Mouse (Mus musculus) CH12.LX (cell line): ENCODE measurements around the gene Stx1a.
"Not testable (repeated sequence)": the region's sequence is repeated elsewhere in the genome, so short reads cannot be mapped to it uniquely, and the experiment has no call there.

Experiments used
- CTCF ChIP-seq, 2 experiments: IDR thresholded peaks in 1 of 2; conservative IDR thresholded peaks in 1 of 2; 2 replicates each; pipeline ENCODE4 v1.5.1; 2011 to 2012; ENCODE audit warnings: low read depth in 2 of 2, low read length in 2 of 2, improper control_type of control experiment in 1 of 2, inconsistent platforms in 1 of 2, mild to moderate bottlenecking in 1 of 2, moderate library complexity in 1 of 2
- EP300 ChIP-seq: IDR thresholded peaks from 2 replicates; pipeline ENCODE4 v1.6.1; 2011; ENCODE audit warnings: low read length, improper control_type of control experiment
- POLR2A ChIP-seq: IDR thresholded peaks from 2 replicates; pipeline ENCODE4 v1.6.1; 2011; ENCODE audit warnings: low read depth, mild to moderate bottlenecking, improper control_type of control experiment, low read length

DNA sequence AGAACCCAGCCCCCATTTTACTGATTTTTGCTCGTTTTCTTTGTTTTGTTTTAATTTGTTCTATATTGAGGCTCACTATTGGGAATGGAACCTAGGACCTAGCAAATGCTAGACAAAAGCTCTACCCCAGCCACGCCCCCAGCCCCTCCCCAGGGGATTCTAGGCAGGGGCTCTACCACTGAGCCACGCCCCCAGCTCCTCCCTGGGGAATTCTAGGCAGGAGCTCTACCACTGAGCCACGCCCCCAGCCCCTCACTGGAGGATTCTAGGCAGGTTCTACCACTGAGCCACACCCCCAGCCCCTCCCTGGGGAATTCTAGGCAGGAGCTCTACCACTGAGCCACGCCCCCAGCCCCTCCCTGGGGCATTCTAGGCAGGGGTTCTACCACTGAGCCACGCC, 26.0 kb downstream of the Stx1a start:
- not testable (repeated sequence) for TF ChIP-seq EP300; POLR2A; CTCF (conservative IDR thresholded peaks at IDR 0.05 in 1 of 2, IDR thresholded peaks at IDR 0.05 in 1 of 2; ENCODE audit: low read depth in 2 of 2, low read length in 2 of 2)
